Mouse (Mus musculus) fat pad, adult 2 months (tissue): ENCODE results near the gene Bivm.

Experiments
- DNase-seq: peaks from one replicate; pipeline ENCODE4 v3.0.0-alpha.2; 2011; ENCODE audit warnings: low read depth, low spot score; ENCODE audit errors: extremely low read depth

Bivm gene

GRCm38 (mm10) chr1:44172656-44173055 lies 53.9 kb downstream of the Bivm start:
- no peak for DNase-seq

DNA sequence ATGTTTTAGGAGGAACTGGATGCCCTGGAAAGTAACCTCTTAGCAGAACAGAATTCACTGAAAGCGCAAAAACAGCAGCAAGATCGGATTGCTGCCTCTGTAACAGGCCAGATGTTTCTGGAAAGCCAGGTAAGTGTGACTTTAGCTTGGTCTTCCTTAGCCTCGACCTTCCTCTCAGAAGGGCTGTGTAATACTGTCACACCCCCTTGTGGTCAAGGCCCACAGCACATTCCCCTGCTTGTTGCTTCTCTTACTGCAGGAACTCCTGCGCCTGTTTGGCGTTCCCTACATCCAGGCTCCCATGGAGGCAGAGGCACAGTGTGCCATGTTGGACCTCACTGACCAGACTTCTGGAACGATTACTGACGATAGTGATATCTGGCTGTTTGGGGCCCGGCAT lies 55.1 kb downstream of the Bivm start:
- DNase-seq: no peak

DNA sequence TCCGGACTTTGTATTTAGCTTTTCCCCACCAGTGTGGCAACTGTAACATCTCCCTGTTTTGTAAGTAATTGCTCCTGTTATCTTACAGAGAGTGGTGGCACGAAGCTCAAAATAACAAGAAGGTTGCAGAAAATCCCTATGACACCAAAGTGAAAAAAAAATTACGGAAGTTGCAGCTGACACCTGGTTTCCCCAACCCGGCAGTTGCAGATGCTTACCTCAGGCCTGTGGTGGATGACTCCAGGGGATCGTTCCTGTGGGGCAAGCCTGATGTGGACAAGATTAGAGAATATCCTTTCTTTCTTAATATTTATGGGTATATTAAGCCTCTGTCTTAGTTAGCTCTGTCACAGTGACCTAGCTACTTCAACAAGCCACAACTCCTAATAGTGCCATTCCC lies 59.3 kb downstream of the Bivm start:
- no peak for DNase-seq

GRCm38 (mm10) chr1:44186396-44186795 lies 67.6 kb downstream of the Bivm start:
- no peak for DNase-seq
